Mouse (Mus musculus) MEL (cell line): ENCODE data around the gene Rinl. TPM values are rescaled to one million over a fixed set of nuclear protein-coding genes. Genes with fewer than 3 reads are reported as not detected.
A peak's percentile ranks its signal among the peaks of the same experiment; 100 is the strongest.

Experiments used
- DNase-seq: peaks from one replicate; pipeline ENCODE4 v3.0.0; 2011; ENCODE audit warnings: low read depth, low spot score
- H3K27ac ChIP-seq: 2 replicates; pipeline ENCODE4 v1.5.1; 2012; ENCODE audit warnings: low read depth, mild to moderate bottlenecking, control low read depth, low read length, moderate library complexity; ENCODE audit not compliant: control insufficient read depth
- H3K27me3 ChIP-seq, 2 experiments: fragments of 150-350 bp in 1 of 2; sonication (generic) in 1 of 2; 2 replicates each; pipeline ENCODE4 v1.6.1; 2012; ENCODE audit warnings: low read length in 2 of 2, mild to moderate bottlenecking in 2 of 2, improper control_type of control experiment in 1 of 2, moderate library complexity in 1 of 2; ENCODE audit not compliant: insufficient read depth in 2 of 2, control insufficient read depth in 1 of 2
- H3K36me3 ChIP-seq, 2 experiments: 2 replicates each; pipeline ENCODE4 v1.6.1; 2012 to 2014; ENCODE audit warnings: low read length in 2 of 2, improper control_type of control experiment in 1 of 2, inconsistent platforms in 1 of 2, mild to moderate bottlenecking in 1 of 2; ENCODE audit not compliant: insufficient read depth in 2 of 2, control insufficient read depth in 1 of 2
- H3K4me1 ChIP-seq, 2 experiments: fragments of 150-350 bp in 1 of 2; sonication (generic) in 1 of 2; 2 replicates each; pipeline ENCODE4 v1.6.1; 2012; ENCODE audit warnings: low read length in 2 of 2, improper control_type of control experiment in 1 of 2, mild to moderate bottlenecking in 1 of 2; ENCODE audit not compliant: insufficient read depth in 2 of 2, control insufficient read depth in 1 of 2
- H3K4me3 ChIP-seq, 2 experiments: fragments of 150-350 bp in 1 of 2; sonication (generic) in 1 of 2; 2 replicates each; pipeline ENCODE4 v1.5.1; 2012; ENCODE audit warnings: low read depth in 2 of 2, low read length in 2 of 2, mild to moderate bottlenecking in 2 of 2, moderate library complexity in 2 of 2, control low read depth in 1 of 2, improper control_type of control experiment in 1 of 2; ENCODE audit not compliant: control insufficient read depth in 1 of 2, insufficient read depth in 1 of 2
- H3K79me2 ChIP-seq: 2 replicates; pipeline ENCODE4 v1.6.1; 2012; ENCODE audit warnings: mild to moderate bottlenecking, low read length, moderate library complexity; ENCODE audit not compliant: control insufficient read depth, poor library complexity, insufficient read depth
- H3K9ac ChIP-seq: 2 replicates; pipeline ENCODE4 v1.6.1; 2012; ENCODE audit warnings: low read depth, mild to moderate bottlenecking, control low read depth, low read length, moderate library complexity; ENCODE audit not compliant: control insufficient read depth, poor library complexity, severe bottlenecking
- H3K9me3 ChIP-seq: fragments of 150-350 bp; sonication (generic); replicated peaks from 2 replicates; pipeline ENCODE4 v1.6.1; 2012; ENCODE audit warnings: mild to moderate bottlenecking, low read length, improper control_type of control experiment, moderate library complexity; ENCODE audit not compliant: insufficient read depth
- CTCF ChIP-seq, 3 experiments: IDR thresholded peaks in 2 of 3; conservative IDR thresholded peaks in 1 of 3; 2 replicates each; pipeline ENCODE4 v1.5.1; 2011 to 2012; ENCODE audit warnings: low read length in 3 of 3, low read depth in 2 of 3, mild to moderate bottlenecking in 2 of 3, improper control_type of control experiment in 1 of 3, inconsistent platforms in 1 of 3, mixed read lengths in 1 of 3, moderate library complexity in 1 of 3; ENCODE audit not compliant: control insufficient read depth in 1 of 3, insufficient read depth in 1 of 3, poor library complexity in 1 of 3, severe bottlenecking in 1 of 3
- E2F4 ChIP-seq: IDR thresholded peaks from 2 replicates; pipeline ENCODE4 v1.6.1; 2011; ENCODE audit warnings: low read depth, low read length, improper control_type of control experiment, borderline replicate concordance
- ELF1 ChIP-seq: IDR thresholded peaks from 2 replicates; pipeline ENCODE4 v1.6.1; 2014; ENCODE audit warnings: low read depth, mild to moderate bottlenecking, inconsistent platforms, low read length, improper control_type of control experiment, moderate library complexity
- GATA1 ChIP-seq: IDR thresholded peaks from 2 replicates; pipeline ENCODE4 v1.6.1; 2011; ENCODE audit warnings: low read depth, low read length, improper control_type of control experiment
- JUND ChIP-seq: IDR thresholded peaks from 2 replicates; pipeline ENCODE4 v1.6.1; 2011; ENCODE audit warnings: low read depth, mild to moderate bottlenecking, improper control_type of control experiment, low read length
- MAFK ChIP-seq: IDR thresholded peaks from 2 replicates; pipeline ENCODE4 v1.6.1; 2011; ENCODE audit warnings: low read depth, mild to moderate bottlenecking, low read length, improper control_type of control experiment, borderline replicate concordance
- POLR2AphosphoS2 ChIP-seq: IDR thresholded peaks from 2 replicates; pipeline ENCODE4 v1.6.1; 2011; ENCODE audit warnings: low read length, improper control_type of control experiment
- RAD21 ChIP-seq: IDR thresholded peaks from 2 replicates; pipeline ENCODE4 v1.6.1; 2011; ENCODE audit warnings: mild to moderate bottlenecking, low read depth, low read length, improper control_type of control experiment
- RCOR1 ChIP-seq: IDR thresholded peaks from 2 replicates; pipeline ENCODE4 v1.6.1; 2012; ENCODE audit warnings: low read depth, mild to moderate bottlenecking, inconsistent platforms, low read length, improper control_type of control experiment
- SIN3A ChIP-seq: IDR thresholded peaks from 2 replicates; pipeline ENCODE4 v1.6.1; 2012; ENCODE audit warnings: low read length, improper control_type of control experiment, inconsistent platforms
- SMC3 ChIP-seq: IDR thresholded peaks from 2 replicates; pipeline ENCODE4 v1.6.1; 2011; ENCODE audit warnings: low read depth, low read length, improper control_type of control experiment
- TBP ChIP-seq: IDR thresholded peaks from 2 replicates; pipeline ENCODE4 v1.8.0; 2011; ENCODE audit warnings: low read depth, low read length, improper control_type of control experiment
- ZC3H11A ChIP-seq: IDR thresholded peaks from 2 replicates; pipeline ENCODE4 v1.6.1; 2012; ENCODE audit warnings: low read depth, mild to moderate bottlenecking, inconsistent platforms, low read length, improper control_type of control experiment
- polyA plus RNA-seq, 2 experiments: library from polyadenylated mRNA; stranded (reverse) in 1 of 2; unstranded in 1 of 2; fragments of >175 nt in 1 of 2; fragments of >200 nt in 1 of 2; gene quantifications; 2 replicates each; pipeline versions ENCODE4 v1.2.1 to v1.2.4; 2012; ENCODE audit warnings: low replicate concordance in 2 of 2, low read depth in 1 of 2; ENCODE audit not compliant: insufficient read length in 2 of 2, insufficient read depth in 1 of 2, missing spikeins in 1 of 2
- total RNA-seq: library from RNA; depleted of rRNA; stranded (reverse); fragments of 300-350 nt; gene quantifications from 2 replicates; pipeline ENCODE4 v1.2.3, GENCODE M21; 2012

The Rinl gene
- total and polyA plus RNA-seq, 3 experiments, result 39.9 to 63.9 TPM; not detected in 1

GRCm38 (mm10) chr7:28792391-28793185 lies 3.8 kb downstream of the Rinl start:
- no peak for DNase-seq
- no peaks in the 10 kb centered on the region for H3K27me3 ChIP-seq
- H3K79me2 ChIP-seq, result peaks cover 9% of the 10 kb centered on the region; the same call in 1 of the 2 replicates
- no peak overlapping the region for H3K9ac ChIP-seq
- H3K4me3 ChIP-seq, result no peak overlapping the region
- peaks cover 0 to 7% of the 10 kb centered on the region in 2 experiments; a peak in 2 of 4 replicates for H3K4me1 ChIP-seq
- no peaks in the 10 kb centered on the region for H3K9me3 ChIP-seq
- H3K27ac ChIP-seq, result no peak overlapping the region
- TF ChIP-seq MAFK (no peak), POLR2AphosphoS2 (no peak), CTCF (IDR thresholded peaks at IDR 0.05 in 2 of 3, conservative IDR thresholded peaks at IDR 0.05 in 1 of 3; ENCODE audit: control insufficient read depth in 1 of 3, insufficient read depth in 1 of 3, low read depth in 2 of 3, low read length in 3 of 3, poor library complexity in 1 of 3, severe bottlenecking in 1 of 3) (peak in 1 of 3 experiments; percentile 3; a peak in 1 of 6 replicates), E2F4 (no peak)
- H3K36me3 ChIP-seq, result no peaks in the 10 kb centered on the region

GRCm38 (mm10) chr7:28793834-28794233 lies 5.1 kb downstream of the Rinl start:
- H3K4me1 ChIP-seq, result peaks cover 0 to 7% of the 10 kb centered on the region in 2 experiments; a peak in 2 of 4 replicates
- DNase-seq, result peak; percentile 87
- peaks cover 9% of the 10 kb centered on the region; the same call in 1 of the 2 replicates for H3K79me2 ChIP-seq
- H3K36me3 ChIP-seq, result no peaks in the 10 kb centered on the region
- no peak overlapping the region for H3K9ac ChIP-seq
- no peak overlapping the region for H3K4me3 ChIP-seq
- no peak overlapping the region for H3K27ac ChIP-seq
- H3K27me3 ChIP-seq, result no peaks in the 10 kb centered on the region
- H3K9me3 ChIP-seq, result no peaks in the 10 kb centered on the region
- TF ChIP-seq GATA1 (peak; percentile 48; the same call in 1 of the 2 replicates), ELF1 (peak; percentile 52; the same call in 1 of the 2 replicates), MAFK (peak; percentile 91), RCOR1 (no peak), SIN3A (peak; percentile 23; the same call in 1 of the 2 replicates), TBP (peak; percentile 99), SMC3 (peak; percentile 60), JUND (no peak), RAD21 (peak; percentile 35), ZC3H11A (peak; percentile 43; the same call in 1 of the 2 replicates), CTCF (IDR thresholded peaks at IDR 0.05 in 2 of 3, conservative IDR thresholded peaks at IDR 0.05 in 1 of 3; ENCODE audit: control insufficient read depth in 1 of 3, insufficient read depth in 1 of 3, low read depth in 2 of 3, low read length in 3 of 3, poor library complexity in 1 of 3, severe bottlenecking in 1 of 3) (peak; percentile 43 to 58 (median 45))
